Comparison of ENCODE assay signal across 23 mouse cellular contexts in the genomic region with DNA sequence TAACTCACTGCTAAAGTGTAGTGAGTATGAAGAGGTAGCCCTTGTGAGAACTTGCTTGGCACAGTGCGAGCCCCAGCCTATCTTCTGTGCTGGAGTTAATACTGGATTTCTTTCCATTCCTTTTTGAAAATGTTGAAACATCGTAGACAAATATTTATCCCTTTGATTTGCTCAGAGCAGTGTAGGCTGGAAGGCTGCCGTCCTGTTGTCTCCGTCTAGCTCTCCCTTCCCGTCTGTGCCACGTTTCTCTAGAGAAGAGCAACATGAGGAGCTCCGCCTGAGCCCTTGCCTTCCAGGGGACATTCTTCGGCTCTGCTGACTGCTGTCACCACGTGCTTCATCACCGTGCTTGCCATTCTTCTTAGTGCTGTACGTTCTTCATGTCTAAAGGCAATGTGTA.
DNase-seq lines count a peak whose midpoint lies in the region; ATAC-seq and TF ChIP-seq lines count a peak whose summit lies in the region.
"Had no signal": no experiment of that assay in that cellular context is flagged by ENCODE, and none has a peak within 500 bp of the region (broad histone marks: within the 10 kb centered on the region; RNA-seq: fewer than 3 reads in every experiment).

No protein-coding gene starts in this region.

- no peak overlapping the region for H3K27ac ChIP-seq in heart, embryonic 11.5 days (ENCODE audit: low read depth, low read length)
- H3K27ac ChIP-seq in heart, postnatal 0 days (ENCODE audit: low read depth) = no peak overlapping the region
- H3K27ac ChIP-seq in lung, embryonic 16.5 days (ENCODE audit: low read length) = no peak overlapping the region
- H3K27ac ChIP-seq: forebrain, embryonic 13.5 days; hindbrain, postnatal 0 days; layer of hippocampus, adult 2 months; liver, embryonic 14.5 days; midbrain, embryonic 13.5 days; stomach, postnatal 0 days had no signal

- peak overlapping the region; percentile 28; the same call in 1 of the 2 replicates for H3K9ac ChIP-seq in heart, embryonic 11.5 days (ENCODE audit: low read depth, low read length)
- no peak overlapping the region; the same call in 1 of the 2 replicates for H3K9ac ChIP-seq in heart, postnatal 0 days (replicated peaks; ENCODE audit: low read depth, low read length)
- H3K9ac ChIP-seq in lung, embryonic 16.5 days (ENCODE audit: low read length) = no peak overlapping the region
- H3K9ac ChIP-seq: forebrain, embryonic 13.5 days; liver, embryonic 14.5 days; midbrain, embryonic 13.5 days had no signal

- H3K9me3 ChIP-seq in heart, embryonic 11.5 days (replicated peaks; ENCODE audit: control insufficient read depth, low read length) = no peaks in the 10 kb centered on the region
- H3K9me3 ChIP-seq in heart, postnatal 0 days (replicated peaks; ENCODE audit: control insufficient read depth, low read length) = no peaks in the 10 kb centered on the region
- H3K9me3 ChIP-seq in lung, embryonic 16.5 days (ENCODE audit: control insufficient read depth, low read length) = no peaks in the 10 kb centered on the region
- H3K9me3 ChIP-seq: forebrain, embryonic 13.5 days; midbrain, embryonic 13.5 days had no signal

- no peak for TF ChIP-seq CTCF in heart, postnatal 0 days (IDR thresholded peaks at IDR 0.05; ENCODE audit: low read depth)

- peak overlapping the region; percentile 16; the same call in 1 of the 2 replicates for H3K4me2 ChIP-seq in heart, embryonic 11.5 days
- H3K4me2 ChIP-seq in heart, postnatal 0 days (ENCODE audit: low read depth, low read length) = peak overlapping the region; percentile 12; the same call in 1 of the 2 replicates
- no peak overlapping the region for H3K4me2 ChIP-seq in lung, embryonic 16.5 days (ENCODE audit: low read depth, low read length)
- H3K4me2 ChIP-seq: forebrain, embryonic 13.5 days; midbrain, embryonic 13.5 days had no signal

- no peak for DNase-seq in heart, adult 9 months (ENCODE audit: low spot score in 2 of 2)
- peak; percentile 26 for DNase-seq in heart, postnatal 0 days (ENCODE audit: low spot score)
- DNase-seq in heart, postnatal 14 days = no peak
- no peak for DNase-seq in lung, postnatal 25 days (ENCODE audit: low spot score)
- DNase-seq in retina, embryonic 14.5 days (ENCODE audit: low spot score) = no peak
- DNase-seq: adrenal gland, postnatal 14 days; cerebellum, adult 2 months; cerebellum, postnatal 25 days; embryo, embryonic 11 days; gastrocnemius, postnatal 36 days; kidney, adult 9 months; kidney, postnatal 25 days; right cerebral cortex, postnatal 14 days had no signal

- no peak for TF ChIP-seq EP300 in heart, postnatal 0 days (IDR thresholded peaks at IDR 0.05; ENCODE audit: low read depth)

- peaks cover 5% of the 10 kb centered on the region; the same call in 1 of the 2 replicates for H3K4me1 ChIP-seq in heart, embryonic 11.5 days (ENCODE audit: control insufficient read depth, insufficient read depth, low read length)
- peaks cover 2% of the 10 kb centered on the region; the same call in 1 of the 2 replicates for H3K4me1 ChIP-seq in heart, postnatal 0 days (ENCODE audit: control insufficient read depth, insufficient read depth)
- H3K4me1 ChIP-seq in lung, embryonic 16.5 days (replicated peaks; ENCODE audit: control insufficient read depth, insufficient read depth, low read length) = no peaks in the 10 kb centered on the region
- H3K4me1 ChIP-seq: forebrain, embryonic 13.5 days; midbrain, embryonic 13.5 days had no signal

- H3K27me3 ChIP-seq in heart, embryonic 11.5 days (ENCODE audit: control insufficient read depth, insufficient read depth, low read length) = no peaks in the 10 kb centered on the region
- H3K27me3 ChIP-seq in heart, postnatal 0 days (ENCODE audit: control insufficient read depth, insufficient read depth, low read length) = no peaks in the 10 kb centered on the region
- no peaks in the 10 kb centered on the region for H3K27me3 ChIP-seq in lung, embryonic 16.5 days (ENCODE audit: control insufficient read depth, insufficient read depth, low read depth, low read length)
- H3K27me3 ChIP-seq: forebrain, embryonic 13.5 days; midbrain, embryonic 13.5 days had no signal

- H3K36me3 ChIP-seq in heart, embryonic 11.5 days (ENCODE audit: control insufficient read depth, insufficient read depth, low read length) = no peaks in the 10 kb centered on the region
- H3K36me3 ChIP-seq in heart, postnatal 0 days (replicated peaks; ENCODE audit: control insufficient read depth, insufficient read depth, low read length) = no peaks in the 10 kb centered on the region
- no peaks in the 10 kb centered on the region for H3K36me3 ChIP-seq in lung, embryonic 16.5 days (ENCODE audit: control insufficient read depth, insufficient read depth, low read length)
- H3K36me3 ChIP-seq: midbrain, embryonic 13.5 days had no signal

- intact Hi-C loops in heart, postnatal 14 days (cut with DNase I) = no loop called here

- ATAC-seq in heart, embryonic 11.5 days (replicated peaks; ENCODE audit: insufficient number of reproducible peaks, low FRiP score, low TSS enrichment) = no peak
- ATAC-seq in heart, postnatal 0 days (ENCODE audit: insufficient read depth, low read depth) = peak; percentile 41; the same call in 1 of the 2 replicates
- ATAC-seq in lung, embryonic 16.5 days (ENCODE audit: low read depth) = peak; percentile 80
- ATAC-seq: CD4-positive, CD25-positive, alpha-beta regulatory T cell, adult 4 months; forebrain, embryonic 13.5 days; hindbrain, postnatal 0 days; intestine, embryonic 16.5 days; midbrain, embryonic 13.5 days had no signal

- no peak overlapping the region for H3K4me3 ChIP-seq in heart, embryonic 11.5 days (ENCODE audit: low read depth, low read length)
- no peak overlapping the region for H3K4me3 ChIP-seq in heart, postnatal 0 days (ENCODE audit: low read depth, low read length)
- no peak overlapping the region for H3K4me3 ChIP-seq in lung, embryonic 16.5 days (ENCODE audit: low read length)
- H3K4me3 ChIP-seq: forebrain, embryonic 13.5 days; layer of hippocampus, adult 2 months; midbrain, embryonic 13.5 days had no signal

- WGBS in heart, embryonic 11.5 days (ENCODE audit: insufficient replicate concordance) = 44% methylated on average over 11 of the region's 11 CpGs
- WGBS in heart, postnatal 0 days = 34% methylated on average over 11 of the region's 11 CpGs
- 27% methylated on average over 11 of the region's 11 CpGs for WGBS in lung, embryonic 16.5 days
